Mouse (Mus musculus) G1E (cell line): ENCODE results near the gene Dusp22.

Experiments used
- CTCF ChIP-seq: IDR thresholded peaks from 2 replicates; pipeline ENCODE4 v1.5.1; 2012; ENCODE audit warnings: low read depth, low read length, inconsistent platforms, mixed read lengths
- GATA1 ChIP-seq: IDR thresholded peaks from 2 replicates; pipeline ENCODE4 v1.6.1; 2012; ENCODE audit warnings: borderline replicate concordance, low read length, inconsistent platforms, mixed read lengths
- GATA2 ChIP-seq: IDR thresholded peaks from 2 replicates; pipeline ENCODE4 v1.6.1; 2012; ENCODE audit warnings: low read depth, low read length, inconsistent platforms, borderline replicate concordance
- POLR2AphosphoS5 ChIP-seq: IDR thresholded peaks from 2 replicates; pipeline ENCODE4 v1.6.1; 2012; ENCODE audit warnings: low read depth, low read length, inconsistent platforms; ENCODE audit not compliant: insufficient replicate concordance
- TAL1 ChIP-seq: conservative IDR thresholded peaks from 2 replicates; pipeline ENCODE4 v1.6.1; 2012; ENCODE audit warnings: low read depth, low read length, inconsistent platforms, mixed read lengths

DNA sequence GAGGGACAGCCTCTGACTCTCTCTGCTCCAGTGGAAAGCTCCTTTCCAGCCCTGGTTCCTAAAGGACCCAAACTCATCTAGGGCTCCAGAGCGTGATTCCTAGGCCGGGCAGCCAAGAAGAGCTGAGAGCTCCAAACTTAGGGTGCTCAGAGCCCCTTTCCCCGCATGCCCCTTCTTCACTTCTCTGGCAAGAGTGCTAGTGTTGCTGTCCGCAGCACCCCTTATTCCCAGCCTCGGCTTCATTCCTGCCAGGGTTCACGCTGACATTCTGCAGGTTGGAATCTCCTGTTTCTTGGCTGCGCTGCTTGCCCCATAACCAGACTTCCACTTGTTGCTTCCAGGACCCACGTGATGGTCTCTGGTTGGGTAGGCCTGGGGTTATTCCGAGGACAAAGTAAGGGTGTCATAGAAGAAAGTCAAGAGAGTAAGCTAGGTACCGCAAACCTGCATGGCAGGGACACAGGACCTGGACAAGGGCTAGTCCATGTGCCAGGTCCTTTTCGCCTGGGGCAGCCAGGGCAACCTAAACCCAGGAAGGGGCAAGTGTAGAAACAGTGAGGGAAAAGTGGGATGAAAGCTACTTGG, 89.8 kb downstream of the Dusp22 start:
- TF ChIP-seq TAL1 (no peak), CTCF (no peak), GATA1 (no peak), POLR2AphosphoS5 (no peak), GATA2 (no peak)
